Mouse (Mus musculus): ENCODE results near the gene Pilrb2. TPM values are rescaled to one million over a fixed set of nuclear protein-coding genes. Genes with fewer than 3 reads are reported as not detected.
"Not testable (repeated sequence)": the region's sequence is repeated elsewhere in the genome, so short reads cannot be mapped to it uniquely, and the experiment has no call there.

Gene Pilrb2
- polyA plus RNA-seq, 1 experiment from 2014 or later: not detected

DNA sequence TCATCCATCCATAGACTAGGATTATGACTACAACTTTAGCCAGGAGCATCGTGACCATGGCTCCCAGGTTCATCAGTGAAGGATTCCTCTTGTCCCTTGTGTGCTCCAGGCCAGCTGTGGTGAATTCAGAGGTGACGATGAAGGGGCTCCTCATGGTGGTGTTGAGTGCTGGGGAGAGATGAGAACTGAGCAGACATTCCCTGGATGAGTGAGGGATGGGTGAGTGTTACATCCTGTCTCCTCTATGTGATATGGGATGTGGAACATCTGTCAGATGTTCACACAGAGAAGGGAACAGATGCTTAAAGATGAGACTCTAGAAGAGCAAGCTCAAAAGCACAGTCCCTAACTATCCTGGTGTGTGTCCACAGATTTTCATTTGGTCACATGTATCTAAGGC is 3.0 kb downstream of the Pilrb2 start:
- H3K9ac ChIP-seq; H3K4me3 ChIP-seq; ATAC-seq (ENCODE audit: low FRiP score, low read depth); H3K4me2 ChIP-seq; H3K27ac ChIP-seq (replicated peaks); H3K4me1 ChIP-seq (replicated peaks); H3K36me3 ChIP-seq; H3K9me3 ChIP-seq; H3K27me3 ChIP-seq: not testable (repeated sequence)
- WGBS: 79% methylated on average over 2 of the region's 2 CpGs

DNA sequence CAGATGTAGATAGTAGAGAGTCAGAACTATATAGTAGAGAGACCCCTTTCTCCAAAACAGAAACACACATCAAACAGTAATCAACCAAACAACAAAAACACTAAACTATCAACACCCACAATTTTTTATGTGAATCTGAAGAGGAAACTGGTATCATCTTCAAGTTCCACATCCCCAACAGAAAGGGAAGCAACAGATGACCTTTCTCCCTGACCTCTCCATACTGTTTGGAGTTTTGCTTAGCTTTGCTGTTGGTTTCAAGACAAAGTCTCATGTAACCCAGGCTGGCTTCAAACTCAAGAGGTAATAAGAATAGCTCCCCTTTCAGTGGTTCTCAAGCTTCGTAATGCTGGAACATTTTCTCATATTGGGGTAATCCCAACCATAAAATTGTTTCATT is 7.6 kb downstream of the Pilrb2 start:
- H3K27me3 ChIP-seq; H3K4me2 ChIP-seq; ATAC-seq (ENCODE audit: low FRiP score, low read depth): not testable (repeated sequence)

DNA sequence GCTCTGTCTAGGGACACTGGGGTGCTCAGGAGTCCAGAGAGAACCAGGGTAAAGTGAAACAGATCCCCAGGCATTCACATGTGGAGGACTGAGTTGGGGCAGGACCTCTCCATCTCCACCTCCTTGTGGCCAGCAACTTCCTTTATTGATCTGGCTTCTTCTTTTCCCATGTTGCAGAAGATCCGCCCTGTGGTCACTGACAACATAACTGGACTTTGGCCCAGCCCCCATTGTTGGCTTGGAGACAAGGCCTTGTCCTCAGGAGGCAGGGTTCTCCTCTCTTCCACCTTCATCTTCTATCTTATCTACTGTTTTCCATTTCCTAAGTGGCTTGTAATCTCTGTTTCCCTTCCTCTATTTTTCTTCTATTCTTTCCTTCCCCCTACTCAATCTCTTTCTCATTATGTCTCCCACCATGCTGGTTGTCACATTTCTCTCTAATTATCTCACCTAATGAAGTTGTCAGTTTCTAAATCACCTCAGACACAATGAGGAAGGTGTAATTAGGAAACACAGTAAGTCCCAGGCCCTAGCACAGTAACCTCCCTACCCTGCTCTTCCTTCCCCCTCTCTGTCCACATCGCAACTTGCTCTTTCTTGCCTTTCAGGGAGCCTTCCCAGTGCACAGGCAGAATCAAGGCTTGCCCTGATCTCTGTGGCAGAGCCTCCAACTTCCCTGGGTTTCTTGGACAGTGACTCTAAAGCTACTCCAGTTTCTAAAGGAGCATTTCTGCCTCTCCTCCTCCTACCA is 13.5 kb downstream of the Pilrb2 start, which contains the start of gene Pilrb1:
Gene Pilrb1 (minus strand): TSS at position 147 of the 751 bp plus-strand sequence.
- H3K4me1 ChIP-seq (replicated peaks); H3K36me3 ChIP-seq; H3K9ac ChIP-seq; H3K9me3 ChIP-seq; H3K4me2 ChIP-seq; ATAC-seq (ENCODE audit: low FRiP score, low read depth); H3K27me3 ChIP-seq; H3K27ac ChIP-seq (replicated peaks); H3K4me3 ChIP-seq: not testable (repeated sequence)
- WGBS: 78% methylated on average over 2 of the region's 2 CpGs

More for the DNA sequence above, 7.6 kb downstream of the Pilrb2 start:
- H3K4me3 ChIP-seq; H3K36me3 ChIP-seq; H3K27ac ChIP-seq (replicated peaks); H3K9me3 ChIP-seq; H3K4me1 ChIP-seq (replicated peaks); H3K9ac ChIP-seq: not testable (repeated sequence)
- 83% methylated on average over 1 of the region's 1 CpGs for WGBS

DNA sequence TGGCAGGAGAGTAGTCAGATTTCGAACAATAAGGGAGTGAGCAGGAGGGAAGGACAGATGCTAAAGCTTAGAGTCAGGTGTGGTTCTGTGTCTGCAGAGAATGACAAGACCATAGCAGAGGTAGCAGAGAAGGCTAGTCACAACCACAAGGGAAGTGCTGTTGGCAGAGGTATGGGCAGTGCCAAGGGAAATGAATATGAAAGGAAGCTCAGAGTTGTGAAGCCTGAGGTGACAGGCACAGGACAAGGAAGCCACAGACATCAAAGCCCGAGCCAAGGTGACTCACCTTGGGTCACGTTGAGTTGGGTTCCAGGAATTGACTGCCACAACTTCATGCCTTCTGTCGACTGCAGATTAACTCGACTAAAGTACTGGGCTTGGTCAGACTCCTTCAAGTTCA is 14.7 kb downstream of the Pilrb2 start:
- H3K9ac ChIP-seq; H3K4me2 ChIP-seq; H3K4me1 ChIP-seq (replicated peaks); H3K9me3 ChIP-seq; H3K36me3 ChIP-seq; H3K4me3 ChIP-seq; H3K27me3 ChIP-seq; H3K27ac ChIP-seq (replicated peaks); ATAC-seq (ENCODE audit: low FRiP score, low read depth): not testable (repeated sequence)
- WGBS: 80% methylated on average over 5 of the region's 5 CpGs

DNA sequence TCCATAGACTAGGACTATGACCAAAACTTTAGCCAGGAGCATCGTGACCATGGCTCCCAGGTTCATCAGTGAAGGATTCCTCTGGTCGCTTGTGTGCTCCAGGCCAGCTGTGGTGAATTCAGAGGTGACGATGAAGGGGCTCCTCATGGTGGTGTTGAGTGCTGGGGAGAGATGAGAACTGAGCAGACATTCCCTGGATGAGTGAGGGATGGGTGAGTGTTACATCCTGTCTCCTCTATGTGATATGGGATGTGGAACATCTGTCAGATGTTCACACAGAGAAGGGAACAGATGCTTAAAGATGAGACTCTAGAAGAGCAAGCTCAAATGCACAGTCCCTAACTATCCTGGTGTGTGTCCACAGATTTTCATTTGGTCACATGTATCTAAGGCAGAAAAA is 16.7 kb downstream of the Pilrb2 start:
- not testable (repeated sequence) for H3K4me1 ChIP-seq (replicated peaks); H3K4me3 ChIP-seq; H3K9ac ChIP-seq; H3K27me3 ChIP-seq; H3K27ac ChIP-seq (replicated peaks); H3K36me3 ChIP-seq; ATAC-seq (ENCODE audit: low FRiP score, low read depth); H3K9me3 ChIP-seq; H3K4me2 ChIP-seq
- WGBS: 88% methylated on average over 3 of the region's 3 CpGs

DNA sequence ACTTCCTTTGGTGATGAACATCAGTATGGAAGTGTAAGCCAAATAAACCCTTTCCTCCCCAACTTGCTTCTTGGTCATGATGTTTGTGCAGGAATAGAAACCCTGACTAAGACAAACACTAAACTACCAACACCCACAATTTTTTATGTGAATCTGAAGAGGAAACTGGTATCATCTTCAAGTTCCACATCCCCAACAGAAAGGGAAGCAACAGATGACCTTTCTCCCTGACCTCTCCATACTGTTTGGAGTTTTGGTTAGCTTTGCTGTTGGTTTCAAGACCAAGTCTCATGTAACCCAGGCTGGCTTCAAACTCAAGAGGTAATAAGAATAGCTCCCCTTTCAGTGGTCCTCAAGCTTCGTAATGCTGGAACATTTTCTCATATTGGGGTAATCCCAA is 21.3 kb downstream of the Pilrb2 start:
- H3K4me1 ChIP-seq (replicated peaks); H3K36me3 ChIP-seq; H3K4me2 ChIP-seq; H3K4me3 ChIP-seq; H3K27me3 ChIP-seq; H3K9me3 ChIP-seq; H3K9ac ChIP-seq; H3K27ac ChIP-seq (replicated peaks); ATAC-seq (ENCODE audit: low FRiP score, low read depth): not testable (repeated sequence)
- 97% methylated on average over 1 of the region's 1 CpGs for WGBS

DNA sequence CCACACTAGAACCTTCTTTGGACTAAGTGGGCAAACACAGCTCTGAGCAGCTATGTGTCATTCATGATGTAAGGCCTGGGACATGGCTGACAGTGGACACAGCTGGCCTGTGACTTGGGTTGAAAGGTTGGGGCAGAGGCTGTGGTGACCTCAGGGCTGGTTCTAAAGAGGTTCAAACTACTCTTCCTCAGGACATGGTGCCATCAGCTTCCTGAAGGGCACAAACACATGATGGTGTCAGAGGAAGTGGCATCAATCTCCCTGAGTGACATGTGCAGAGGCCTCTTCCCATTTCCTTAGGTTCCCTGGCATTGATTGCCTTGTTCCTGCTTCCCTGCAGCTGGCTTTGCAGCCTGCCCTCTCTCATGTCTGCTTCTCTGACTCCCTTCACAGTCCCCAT is 34.5 kb downstream of the Pilrb2 start:
- not testable (repeated sequence) for H3K9me3 ChIP-seq; H3K27ac ChIP-seq (replicated peaks); H3K4me2 ChIP-seq; H3K27me3 ChIP-seq; H3K4me1 ChIP-seq (replicated peaks); H3K36me3 ChIP-seq; H3K9ac ChIP-seq; H3K4me3 ChIP-seq; ATAC-seq (ENCODE audit: low FRiP score, low read depth)

DNA sequence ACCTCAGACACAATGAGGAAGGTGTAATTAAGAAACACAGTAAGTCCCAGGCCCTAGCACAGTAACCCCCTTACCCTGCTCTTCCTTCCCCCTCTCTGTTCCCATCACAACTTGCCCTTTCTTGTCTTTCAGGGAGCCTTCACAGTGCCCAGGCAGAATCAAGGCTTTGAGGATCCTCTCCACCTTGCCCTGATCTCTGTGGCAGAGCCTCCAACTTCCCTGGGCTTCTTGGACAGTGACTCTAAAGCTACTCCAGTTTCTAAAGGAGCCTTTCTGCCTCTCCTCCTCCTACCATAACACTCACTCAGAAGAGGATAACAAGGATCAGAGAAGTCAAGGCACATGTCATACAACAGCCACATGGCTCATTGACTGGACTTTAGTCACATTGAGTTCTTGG is 35.0 kb downstream of the Pilrb2 start:
- Histone ChIP-seq H3K4me1 (replicated peaks) (no peaks in the 10 kb centered on the region), H3K36me3 (no peaks in the 10 kb centered on the region), H3K9me3 (no peaks in the 10 kb centered on the region), H3K9ac (no peak overlapping the region), H3K27ac (replicated peaks) (no peak overlapping the region), H3K4me3 (no peak overlapping the region), H3K4me2 (no peak overlapping the region), H3K27me3 (no peaks in the 10 kb centered on the region)
- no peak for ATAC-seq (ENCODE audit: low FRiP score, low read depth)

DNA sequence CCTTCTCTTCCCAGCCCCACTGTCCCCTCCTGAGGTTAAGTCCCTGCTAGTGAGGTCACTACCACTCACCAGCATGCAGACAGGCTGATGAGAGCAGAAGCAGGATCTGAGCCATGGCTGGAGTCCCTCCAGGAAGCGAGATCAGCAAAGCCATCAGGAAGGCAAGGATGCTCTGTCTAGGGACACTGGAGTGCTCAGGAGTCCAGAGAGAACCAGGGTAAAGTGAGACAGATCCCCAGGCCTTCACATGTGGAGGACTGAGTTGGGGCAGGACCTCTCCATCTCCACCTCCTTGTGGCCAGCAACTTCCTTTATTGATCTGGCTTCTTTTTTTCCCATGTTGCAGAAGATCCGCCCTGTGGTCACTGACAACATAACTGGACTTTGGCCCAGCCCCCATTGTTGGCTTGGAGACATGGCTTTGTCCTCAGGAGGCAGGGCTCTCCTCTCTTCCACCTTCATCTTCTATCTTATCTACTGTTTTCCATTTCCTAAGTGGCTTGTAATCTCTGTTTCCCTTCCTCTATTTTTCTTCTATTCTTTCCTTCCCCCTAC is 35.6 kb downstream of the Pilrb2 start, which contains the start of gene Pilra:
Gene Pilra (minus strand): TSS at position 316 of the 555 bp plus-strand sequence.
- ATAC-seq (ENCODE audit: low FRiP score, low read depth); H3K4me3 ChIP-seq; H3K9me3 ChIP-seq; H3K36me3 ChIP-seq; H3K9ac ChIP-seq; H3K27me3 ChIP-seq; H3K4me1 ChIP-seq (replicated peaks); H3K27ac ChIP-seq (replicated peaks); H3K4me2 ChIP-seq: not testable (repeated sequence)
- 71% methylated on average over 2 of the region's 2 CpGs for WGBS

DNA sequence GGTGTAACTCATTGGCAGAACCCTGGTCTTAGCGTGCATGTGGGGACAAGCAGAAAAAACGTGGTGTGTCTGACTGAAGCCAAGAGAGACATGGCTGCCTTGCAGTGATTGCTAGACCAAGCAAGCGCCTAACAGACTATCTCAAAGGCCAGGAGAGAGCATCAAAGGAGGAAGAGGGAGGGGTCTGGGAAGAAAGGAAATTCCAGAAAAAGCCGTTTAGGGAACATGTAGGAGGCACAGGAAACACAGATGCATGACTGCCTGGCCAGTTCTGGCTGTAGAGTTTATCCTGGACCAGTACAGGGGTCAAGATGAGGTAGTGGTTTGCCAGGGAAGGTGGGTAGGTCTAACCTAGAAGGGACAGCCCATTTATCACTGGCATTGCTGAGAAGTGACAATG is 38.1 kb downstream of the Pilrb2 start:
- H3K4me3 ChIP-seq: no peak overlapping the region
- no peaks in the 10 kb centered on the region for H3K27me3 ChIP-seq
- no peak for ATAC-seq (ENCODE audit: low FRiP score, low read depth)
- no peak overlapping the region for H3K4me2 ChIP-seq
- no peaks in the 10 kb centered on the region for H3K4me1 ChIP-seq (replicated peaks)
- no peaks in the 10 kb centered on the region for H3K36me3 ChIP-seq
- 63% methylated on average over 4 of the region's 4 CpGs for WGBS
- H3K27ac ChIP-seq (replicated peaks): no peak overlapping the region
- no peaks in the 10 kb centered on the region for H3K9me3 ChIP-seq
- H3K9ac ChIP-seq: no peak overlapping the region

DNA sequence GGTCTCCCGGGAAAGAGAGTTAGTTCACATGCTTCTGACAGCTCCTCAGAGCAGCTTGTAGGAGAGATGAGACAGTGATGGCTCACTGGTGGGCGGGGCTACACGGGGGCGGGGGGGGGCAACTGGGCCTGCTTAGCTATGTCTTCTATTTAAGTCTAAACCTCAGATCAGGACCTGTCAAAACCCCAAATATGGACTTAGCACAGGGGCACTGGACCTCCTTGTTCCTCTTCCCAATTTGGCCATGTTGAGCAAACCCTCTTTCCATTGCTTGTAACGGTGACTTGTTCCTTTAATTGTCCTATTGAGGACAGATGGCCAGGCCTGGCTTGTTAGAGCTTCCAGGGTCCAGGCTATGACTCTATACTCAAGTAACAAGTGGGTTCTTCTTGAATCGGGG is 40.1 kb downstream of the Pilrb2 start:
- no peak overlapping the region for H3K9ac ChIP-seq
- no peak for ATAC-seq (ENCODE audit: low FRiP score, low read depth)
- H3K27ac ChIP-seq (replicated peaks): no peak overlapping the region
- WGBS: 86% methylated on average over 6 of the region's 6 CpGs
- no peaks in the 10 kb centered on the region for H3K27me3 ChIP-seq
- no peaks in the 10 kb centered on the region for H3K9me3 ChIP-seq
- no peak overlapping the region for H3K4me2 ChIP-seq
- no peak overlapping the region for H3K4me3 ChIP-seq
- no peaks in the 10 kb centered on the region for H3K36me3 ChIP-seq
- H3K4me1 ChIP-seq (replicated peaks): no peaks in the 10 kb centered on the region

DNA sequence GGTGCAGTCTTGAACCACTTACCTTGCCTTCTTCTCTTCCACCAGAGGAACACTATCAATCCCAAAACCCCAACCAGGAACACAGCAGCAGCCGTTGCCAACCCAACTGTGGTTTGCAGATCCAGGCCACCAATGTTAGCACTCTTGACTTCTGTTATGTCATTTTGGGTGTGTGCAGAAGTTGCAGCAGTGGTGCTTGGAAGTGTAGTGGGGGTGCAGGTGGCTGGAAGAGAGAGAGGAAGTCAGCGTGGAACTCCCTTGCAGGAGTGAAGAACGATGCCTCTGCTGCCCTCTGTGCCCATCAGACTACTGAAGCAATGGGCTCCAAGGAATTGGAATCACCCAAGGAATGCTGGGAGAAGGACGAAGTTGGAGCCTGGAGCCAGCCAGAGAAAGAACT is 40.5 kb downstream of the Pilrb2 start:
- Histone ChIP-seq H3K9me3 (no peaks in the 10 kb centered on the region), H3K4me2 (no peak overlapping the region), H3K4me3 (no peak overlapping the region), H3K36me3 (no peaks in the 10 kb centered on the region), H3K27me3 (no peaks in the 10 kb centered on the region), H3K9ac (no peak overlapping the region), H3K27ac (replicated peaks) (no peak overlapping the region), H3K4me1 (replicated peaks) (no peaks in the 10 kb centered on the region)
- WGBS: 88% methylated on average over 4 of the region's 4 CpGs
- ATAC-seq (ENCODE audit: low FRiP score, low read depth): no peak

DNA sequence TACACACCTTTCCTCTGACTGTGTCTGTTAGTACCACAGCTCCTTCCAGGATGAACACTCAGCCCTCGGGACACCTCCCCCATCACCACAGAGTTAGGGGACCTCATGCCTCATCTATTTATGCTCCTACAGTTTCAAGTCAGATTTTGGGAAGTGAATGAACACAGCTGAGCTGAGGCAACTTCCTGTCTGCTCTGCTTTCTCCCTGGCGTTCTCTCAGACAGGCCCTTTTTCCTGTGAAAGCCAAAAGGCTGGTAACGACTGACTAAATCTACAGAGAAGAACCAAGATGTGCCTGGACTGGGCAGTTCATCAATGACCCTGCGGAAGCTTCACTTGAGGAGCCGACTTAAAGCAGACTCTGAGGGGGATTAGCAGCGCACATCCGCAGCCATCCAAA is 41.4 kb downstream of the Pilrb2 start:
- no peak overlapping the region for H3K27ac ChIP-seq (replicated peaks)
- no peaks in the 10 kb centered on the region for H3K27me3 ChIP-seq
- no peaks in the 10 kb centered on the region for H3K4me1 ChIP-seq (replicated peaks)
- no peak overlapping the region for H3K4me2 ChIP-seq
- no peak overlapping the region for H3K9ac ChIP-seq
- H3K9me3 ChIP-seq: no peaks in the 10 kb centered on the region
- 90% methylated on average over 7 of the region's 7 CpGs for WGBS
- no peak overlapping the region for H3K4me3 ChIP-seq
- H3K36me3 ChIP-seq: no peaks in the 10 kb centered on the region
- no peak for ATAC-seq (ENCODE audit: low FRiP score, low read depth)
